Mouse (Mus musculus) layer of hippocampus, adult 9-10 months (tissue): Measurements from ENCODE around the gene Arhgap44.

Experiments used
- DNase-seq: peaks from one replicate; pipeline ENCODE4 v3.0.0; 2022; ENCODE audit warnings: low spot score

Gene Arhgap44

GRCm38 (mm10) chr11:65135251-65135739 is 27.5 kb downstream of the Arhgap44 start:
- no peak for DNase-seq

GRCm38 (mm10) chr11:65133661-65134060 is 29.1 kb downstream of the Arhgap44 start:
- DNase-seq, result no peak

- DNase-seq, result no peak
Measured at GRCm38 (mm10) chr11:65129110-65129509, 33.7 kb downstream of the Arhgap44 start.

GRCm38 (mm10) chr11:65128666-65129065 is 34.1 kb downstream of the Arhgap44 start:
- no peak for DNase-seq

- no peak for DNase-seq
Measured at GRCm38 (mm10) chr11:65126566-65126965, 36.2 kb downstream of the Arhgap44 start.

GRCm38 (mm10) chr11:65124913-65125418 is 37.8 kb downstream of the Arhgap44 start:
- no peak for DNase-seq

- no peak for DNase-seq
Measured at GRCm38 (mm10) chr11:65120276-65120675, 42.5 kb downstream of the Arhgap44 start.

GRCm38 (mm10) chr11:65115811-65116210 is 47.0 kb downstream of the Arhgap44 start:
- no peak for DNase-seq

- no peak for DNase-seq
Measured at GRCm38 (mm10) chr11:65112086-65112485, 50.7 kb downstream of the Arhgap44 start.

GRCm38 (mm10) chr11:65111651-65112050 is 51.1 kb downstream of the Arhgap44 start:
- no peak for DNase-seq

GRCm38 (mm10) chr11:65110058-65110457 is 52.7 kb downstream of the Arhgap44 start:
- DNase-seq, result no peak

- no peak for DNase-seq
Measured at GRCm38 (mm10) chr11:65107734-65108171, 55.0 kb downstream of the Arhgap44 start.

GRCm38 (mm10) chr11:65107151-65107550 is 55.6 kb downstream of the Arhgap44 start:
- no peak for DNase-seq

- no peak for DNase-seq
Measured at GRCm38 (mm10) chr11:65104076-65104475, 58.7 kb downstream of the Arhgap44 start.

GRCm38 (mm10) chr11:65101206-65101605 is 61.6 kb downstream of the Arhgap44 start:
- DNase-seq, result no peak

GRCm38 (mm10) chr11:65100031-65100430 is 62.7 kb downstream of the Arhgap44 start:
- DNase-seq, result no peak

- no peak for DNase-seq
Measured at GRCm38 (mm10) chr11:65097526-65098070, 65.2 kb downstream of the Arhgap44 start.

GRCm38 (mm10) chr11:65096866-65097265 is 65.9 kb downstream of the Arhgap44 start:
- no peak for DNase-seq

- no peak for DNase-seq
Measured at GRCm38 (mm10) chr11:65092851-65093250, 69.9 kb downstream of the Arhgap44 start.

GRCm38 (mm10) chr11:65090386-65090785 is 72.4 kb downstream of the Arhgap44 start:
- DNase-seq, result no peak

- DNase-seq, result no peak
Measured at GRCm38 (mm10) chr11:65089982-65090381, 72.8 kb downstream of the Arhgap44 start.

GRCm38 (mm10) chr11:65089282-65089681 is 73.5 kb downstream of the Arhgap44 start:
- no peak for DNase-seq

GRCm38 (mm10) chr11:65088451-65089222 is 74.1 kb downstream of the Arhgap44 start:
- DNase-seq, result no peak
